Mouse (Mus musculus) cerebellum, adult 9-10 months (tissue): ENCODE measurements around the gene Dnajc16.

Experiments used
- DNase-seq: peaks from one replicate; pipeline ENCODE4 v3.0.0; 2022

Dnajc16 gene

DNA sequence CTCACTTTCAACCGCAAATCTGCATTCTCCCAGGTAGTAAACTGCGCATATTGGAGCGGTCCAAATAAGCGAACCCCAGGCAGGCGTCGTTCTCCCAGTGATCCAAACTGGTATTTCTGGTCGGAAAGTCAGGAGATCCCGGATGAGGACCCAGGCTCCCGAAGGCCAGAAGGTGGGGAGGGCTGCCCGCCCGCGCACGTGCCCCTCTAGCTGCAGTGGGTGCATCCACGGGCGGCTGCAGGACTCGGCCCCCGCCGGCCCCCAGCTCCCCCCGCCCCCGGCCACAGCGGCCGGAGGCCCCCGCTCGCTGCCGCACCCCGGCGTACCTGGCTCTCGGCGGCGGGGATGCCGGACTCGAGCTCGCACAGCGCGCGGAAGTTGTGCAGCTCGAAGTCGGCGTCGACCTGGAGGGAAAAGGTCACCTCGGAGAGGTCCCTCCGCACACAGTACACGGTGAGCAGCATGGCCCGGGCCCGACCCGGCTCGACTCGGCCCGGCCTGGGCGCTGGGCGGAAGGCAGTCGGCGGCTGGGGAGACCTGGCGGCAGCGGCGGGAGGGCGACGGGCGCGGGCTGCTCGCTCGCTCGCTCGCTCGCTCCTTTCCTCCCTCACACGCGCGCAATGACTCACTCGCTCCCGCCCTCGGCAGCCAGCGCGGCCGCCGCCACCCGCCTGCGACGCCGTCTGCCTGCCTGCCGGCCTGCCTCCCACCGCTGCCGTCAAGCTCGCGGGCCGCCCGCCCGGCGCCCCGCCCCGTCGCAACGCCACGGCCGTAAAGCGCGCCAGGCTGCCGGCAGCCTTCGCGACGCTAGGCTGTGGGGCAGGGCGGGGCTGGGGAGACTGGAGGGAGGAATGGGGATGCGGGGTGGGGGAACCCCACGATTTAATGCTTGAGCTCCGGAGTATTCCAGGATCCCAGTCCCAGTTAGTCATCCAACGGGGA, 67.7 kb downstream of the Dnajc16 start, which contains the start of gene Ddi2:
Gene Ddi2, minus strand, starts transcription at position 689 of the 942 bp plus-strand sequence.
- peak; percentile 89 for DNase-seq

DNA sequence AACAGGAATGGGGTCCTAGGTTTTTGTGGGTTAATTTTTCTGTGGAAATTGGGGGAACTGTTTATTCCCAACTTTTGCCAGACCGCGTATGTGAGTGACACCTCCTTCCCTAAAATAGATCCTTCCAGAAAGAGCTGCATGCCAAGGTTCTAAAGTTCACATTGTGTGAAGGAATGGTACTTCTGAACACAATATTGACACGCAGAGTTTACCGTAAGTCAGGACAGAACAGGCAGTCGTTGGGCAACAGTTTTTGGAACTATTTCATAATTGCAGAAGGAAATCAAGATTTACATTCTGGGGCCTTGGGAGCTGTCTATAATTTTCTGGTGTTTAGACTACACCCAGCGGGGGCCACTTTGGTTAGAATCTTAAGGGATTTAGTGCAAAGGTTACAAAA, 68.8 kb downstream of the Dnajc16 start:
- no peak for DNase-seq

DNA sequence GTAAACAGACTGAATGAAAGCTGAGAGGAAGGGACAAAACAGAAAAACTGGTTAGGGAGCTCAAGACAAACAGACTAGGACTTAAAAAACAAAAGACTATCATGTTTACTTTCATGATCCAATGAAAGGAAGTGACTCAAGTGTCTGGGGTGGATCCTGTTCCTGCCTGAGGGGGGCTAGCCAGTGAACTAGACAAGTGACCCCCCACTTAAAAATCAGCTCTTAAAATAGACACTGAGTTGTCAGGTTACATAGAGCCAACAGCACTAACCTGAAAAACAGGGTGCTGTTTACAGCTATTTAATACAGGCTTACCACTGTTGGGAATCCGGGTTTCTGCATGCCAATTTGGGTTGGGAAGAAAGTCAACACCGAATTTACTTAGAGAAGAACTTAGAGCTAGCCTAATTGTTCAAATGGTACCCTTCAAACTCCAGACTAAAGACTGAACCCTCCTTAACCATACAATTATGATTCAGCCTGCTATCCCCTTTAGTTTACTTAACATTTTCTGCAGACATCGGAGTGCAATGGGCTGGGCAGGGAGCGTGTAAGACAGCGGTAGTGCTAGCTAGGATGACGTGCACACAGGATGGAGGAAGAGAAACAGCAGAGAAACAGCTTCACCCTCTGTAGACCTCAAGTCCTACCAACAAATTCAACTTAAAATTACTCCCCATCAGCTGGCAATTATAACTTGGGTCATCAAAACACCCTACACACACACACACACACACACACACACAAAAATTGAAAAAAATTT, 69.8 kb downstream of the Dnajc16 start:
- no peak for DNase-seq

DNA sequence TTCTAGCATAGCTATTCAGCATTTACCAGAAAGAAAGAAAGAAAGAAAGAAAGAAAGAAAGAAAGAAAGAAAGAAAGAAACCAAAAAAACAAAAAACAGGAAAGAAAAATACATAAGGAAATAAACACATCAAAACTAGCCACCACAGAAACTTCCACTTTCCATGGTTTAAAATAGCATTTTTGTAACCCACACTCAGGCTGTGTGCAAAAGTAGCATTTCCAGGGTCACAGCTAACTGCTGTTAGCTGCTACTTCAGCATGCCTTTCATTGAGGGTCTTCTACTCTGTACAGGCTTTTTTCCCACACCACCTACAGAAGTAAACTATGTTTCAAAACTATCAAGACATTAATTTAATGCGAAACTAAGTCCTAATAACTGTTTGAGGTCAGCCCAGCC, 71.4 kb downstream of the Dnajc16 start:
- no peak for DNase-seq

DNA sequence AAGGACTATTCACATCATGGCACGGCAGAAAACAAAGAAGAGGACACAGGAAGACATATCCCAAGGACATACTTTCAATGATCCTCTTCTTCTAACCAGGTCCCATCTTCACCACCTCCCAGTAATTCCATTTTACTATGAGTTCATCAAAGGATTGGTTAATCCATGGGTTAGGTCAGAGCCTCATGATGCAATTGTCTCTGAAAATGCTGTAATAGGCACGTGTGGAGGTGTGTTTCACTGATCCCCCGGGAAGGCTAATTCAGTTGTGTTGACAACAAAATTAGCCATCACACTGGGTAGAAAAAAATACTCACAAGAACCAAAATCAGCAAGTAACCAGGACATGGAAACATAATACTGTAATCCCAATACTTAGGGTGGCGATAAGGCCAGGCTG, 73.1 kb downstream of the Dnajc16 start:
- no peak for DNase-seq

DNA sequence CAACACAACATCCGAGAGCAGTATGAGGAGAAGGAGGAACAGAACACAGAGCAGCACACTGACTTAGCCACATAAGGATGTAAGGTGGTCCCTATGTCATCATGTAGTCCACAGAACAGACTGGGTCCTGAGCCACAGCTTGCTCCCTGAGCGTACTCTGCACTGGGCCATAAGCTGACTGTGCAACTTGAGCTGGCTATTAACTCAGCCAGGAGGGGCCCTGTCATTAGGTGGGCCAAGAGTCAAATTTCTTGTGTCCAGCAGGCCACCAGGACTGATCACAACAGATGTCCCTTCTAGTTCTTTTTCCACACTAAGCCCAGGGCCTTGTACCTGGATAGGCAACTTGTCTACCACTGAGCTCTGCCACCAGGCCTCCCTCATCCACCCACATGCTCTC, 75.7 kb downstream of the Dnajc16 start:
- DNase-seq = no peak

DNA sequence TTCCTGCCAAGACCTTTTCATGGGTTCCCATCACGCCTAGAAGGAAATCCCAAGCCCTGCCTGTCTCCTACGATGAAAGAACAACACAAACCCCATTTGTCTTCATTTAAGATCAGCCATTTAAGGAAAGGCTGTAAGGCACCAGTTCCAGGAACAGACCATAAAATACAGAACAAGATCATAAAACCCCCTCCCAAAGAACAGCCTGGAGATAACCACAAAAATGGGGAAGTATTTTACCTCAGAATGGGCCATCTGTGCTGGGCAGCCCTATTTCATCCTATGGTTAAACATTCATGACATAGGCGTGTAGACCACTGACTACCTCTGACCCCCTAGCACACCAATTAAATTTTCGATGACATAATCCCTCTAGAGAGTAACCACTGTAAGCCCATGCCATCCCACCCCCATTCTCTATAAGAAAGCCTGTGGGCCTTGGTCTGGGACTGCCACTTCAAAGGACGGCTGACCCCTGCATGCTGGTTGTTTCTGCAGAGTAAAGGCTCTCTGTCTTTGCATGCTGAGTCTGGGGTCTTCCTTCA, 77.1 kb downstream of the Dnajc16 start:
- DNase-seq = no peak

DNA sequence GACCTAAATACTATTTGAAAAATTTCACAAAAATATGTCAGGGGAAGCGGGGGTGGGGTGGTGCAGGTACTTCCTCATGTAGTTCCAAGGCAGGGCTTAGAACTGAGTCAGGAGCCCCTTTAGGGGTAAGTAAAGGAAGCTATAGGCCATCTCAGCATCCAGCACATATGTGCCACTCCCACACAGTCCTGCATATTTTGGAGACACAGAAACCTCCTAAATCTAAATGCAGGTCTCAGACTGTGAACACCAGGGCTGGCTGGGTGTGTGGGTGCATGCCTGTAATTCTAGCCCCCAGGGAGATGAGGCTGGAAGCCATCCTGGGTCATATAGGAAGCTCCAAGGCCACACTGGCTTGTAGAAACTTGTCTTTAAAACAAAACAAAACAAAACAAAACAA, 79.5 kb downstream of the Dnajc16 start:
- no peak for DNase-seq
